Mouse (Mus musculus) gastrocnemius, postnatal 4 days (tissue): ENCODE measurements at regions not wholly inside any gene's neighbourhood (a gene's known extent, or its start where the extent isn't known, plus 50 kb on each side); places are given as distances from the start of the nearest gene placed in this dataset.

Experiments
- DNase-seq, 2 experiments: peaks; one replicate each; pipeline ENCODE4 v3.0.0; 2021 to 2022; ENCODE audit warnings: low spot score in 2 of 2, mixed read lengths in 2 of 2

GRCm38 (mm10) chr2:10816374-10816773 is 355.5 kb upstream of the Prkcq start:
- DNase-seq: no peak

- peak; percentile 21 to 54 for DNase-seq
Observed at GRCm38 (mm10) chr2:10825278-10826133, 346.4 kb upstream of the Prkcq start.

GRCm38 (mm10) chr2:10826134-10826767 is 345.7 kb upstream of the Prkcq start:
- DNase-seq: no peak

- DNase-seq: no peak
Observed at GRCm38 (mm10) chr2:10839976-10840375, 331.9 kb upstream of the Prkcq start.

GRCm38 (mm10) chr2:10861654-10862292 is 310.1 kb upstream of the Prkcq start:
- DNase-seq: no peak

- DNase-seq: no peak
Observed at GRCm38 (mm10) chr2:10864451-10864850, 307.5 kb upstream of the Prkcq start.

GRCm38 (mm10) chr2:10874303-10874702 is 297.6 kb upstream of the Prkcq start:
- DNase-seq: no peak

GRCm38 (mm10) chr2:10901926-10902325 is 270.0 kb upstream of the Prkcq start:
- no peak for DNase-seq

GRCm38 (mm10) chr2:10919955-10920354 is 252.0 kb upstream of the Prkcq start:
- no peak for DNase-seq

- DNase-seq: no peak
Observed at GRCm38 (mm10) chr2:10920686-10921485, 251.0 kb upstream of the Prkcq start.

- no peak for DNase-seq
Observed at GRCm38 (mm10) chr2:10921486-10922450, 250.1 kb upstream of the Prkcq start.

GRCm38 (mm10) chr2:10923984-10924383 is 247.9 kb upstream of the Prkcq start:
- DNase-seq: no peak

- no peak for DNase-seq
Observed at GRCm38 (mm10) chr2:10925361-10925760, 246.5 kb upstream of the Prkcq start.

GRCm38 (mm10) chr2:10937405-10937804 is 234.5 kb upstream of the Prkcq start:
- no peak for DNase-seq

GRCm38 (mm10) chr2:10965224-10965623 is 206.7 kb upstream of the Prkcq start:
- DNase-seq: no peak

GRCm38 (mm10) chr2:10966891-10967290 is 205.0 kb upstream of the Prkcq start:
- DNase-seq: no peak

- DNase-seq: no peak
Observed at GRCm38 (mm10) chr2:10969111-10969689, 202.7 kb upstream of the Prkcq start.

GRCm38 (mm10) chr2:10972051-10972450 is 199.9 kb upstream of the Prkcq start:
- no peak for DNase-seq

- no peak for DNase-seq
Observed at GRCm38 (mm10) chr2:10978772-10979171, 193.1 kb upstream of the Prkcq start.

GRCm38 (mm10) chr2:10986101-10986500 is 185.8 kb upstream of the Prkcq start:
- no peak for DNase-seq
